Mouse (Mus musculus) midbrain, embryonic 11.5 days (tissue): ENCODE data around the gene Tpbgl. TPM values are rescaled to one million over a fixed set of nuclear protein-coding genes. Genes with fewer than 3 reads are reported as not detected.

ENCODE experiments used
- ATAC-seq: fragments of 200-750 bp; cut with Nextera tagmentation; 2 replicates; pipeline ENCODE4 v1.8.0; 2017; ENCODE audit warnings: moderate TSS enrichment, moderate library complexity; ENCODE audit not compliant: low FRiP score
- DNase-seq: peaks from one replicate; pipeline ENCODE4 v3.0.0; 2015; ENCODE audit warnings: low spot score; ENCODE audit errors: missing footprints
- H3K27ac ChIP-seq: fragments of 300-500 bp; sonication (generic); 2 replicates; pipeline ENCODE4 v1.5.1; 2014; ENCODE audit warnings: low read depth, low read length
- H3K27me3 ChIP-seq: fragments of 300-500 bp; sonication (generic); 2 replicates; pipeline ENCODE4 v1.6.1; 2014; ENCODE audit warnings: mild to moderate bottlenecking, low read length, moderate library complexity, mixed read lengths; ENCODE audit not compliant: control insufficient read depth, insufficient read depth
- H3K36me3 ChIP-seq: fragments of 300-500 bp; sonication (generic); 2 replicates; pipeline ENCODE4 v1.6.1; 2014; ENCODE audit warnings: mild to moderate bottlenecking, low read length, moderate library complexity, mixed read lengths; ENCODE audit not compliant: control insufficient read depth, insufficient read depth
- H3K4me1 ChIP-seq: fragments of 300-500 bp; sonication (generic); 2 replicates; pipeline ENCODE4 v1.6.1; 2014; ENCODE audit warnings: low read length; ENCODE audit not compliant: control insufficient read depth, insufficient read depth
- H3K4me2 ChIP-seq: fragments of 300-500 bp; sonication (generic); 2 replicates; pipeline ENCODE4 v1.6.1; 2014; ENCODE audit warnings: mild to moderate bottlenecking, moderate library complexity
- H3K4me3 ChIP-seq: fragments of 300-500 bp; sonication (generic); 2 replicates; pipeline ENCODE4 v1.5.1; 2014; ENCODE audit warnings: low read depth, low read length
- H3K9ac ChIP-seq: fragments of 300-500 bp; sonication (generic); 2 replicates; pipeline ENCODE4 v1.6.1; 2014; ENCODE audit warnings: low read length
- H3K9me3 ChIP-seq: fragments of 300-500 bp; sonication (generic); 2 replicates; pipeline ENCODE4 v1.6.1; 2016; ENCODE audit warnings: low read length; ENCODE audit not compliant: control insufficient read depth
- WGBS: fragments of 180-500 bp; shearing (Covaris S2); extraction: QIAGEN DNeasy Blood & Tissue Kit; methylation state at CpG from one replicate; pipeline ENCODE4 v1.1.7; 2014; 5-methylcytosine and 5-hydroxymethylcytosine counted together
- polyA plus RNA-seq: library from polyadenylated mRNA; unstranded; fragments of >200 nt; fragmentation: Nextera tagmentation; extraction: Ambion mirVana; gene quantifications from 2 replicates; pipeline ENCODE4 v1.2.1, GENCODE M21; 2014

Gene Tpbgl
- polyA plus RNA-seq, 1 experiment from 2014 or later: 0.34 TPM

DNA sequence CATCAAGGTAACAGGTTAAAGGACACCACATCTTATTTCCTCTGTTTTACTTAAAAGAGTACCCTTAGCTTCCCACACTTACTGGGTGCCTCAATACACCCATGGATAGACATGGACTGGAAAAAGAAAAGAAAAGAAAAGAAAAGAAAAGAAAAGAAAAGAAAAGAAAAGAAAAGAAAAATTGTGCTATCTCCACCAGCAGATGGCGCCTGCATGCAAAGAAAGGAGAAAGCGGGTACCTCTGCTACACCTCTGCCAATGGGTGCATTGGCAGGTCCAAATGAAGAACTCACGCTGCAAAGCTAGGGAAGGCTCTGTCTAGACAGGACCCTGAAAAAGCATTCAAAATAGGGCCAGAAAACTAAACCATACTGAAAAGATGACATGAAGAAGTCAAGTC, 8.0 kb downstream of the Tpbgl start:
- no peak for DNase-seq

DNA sequence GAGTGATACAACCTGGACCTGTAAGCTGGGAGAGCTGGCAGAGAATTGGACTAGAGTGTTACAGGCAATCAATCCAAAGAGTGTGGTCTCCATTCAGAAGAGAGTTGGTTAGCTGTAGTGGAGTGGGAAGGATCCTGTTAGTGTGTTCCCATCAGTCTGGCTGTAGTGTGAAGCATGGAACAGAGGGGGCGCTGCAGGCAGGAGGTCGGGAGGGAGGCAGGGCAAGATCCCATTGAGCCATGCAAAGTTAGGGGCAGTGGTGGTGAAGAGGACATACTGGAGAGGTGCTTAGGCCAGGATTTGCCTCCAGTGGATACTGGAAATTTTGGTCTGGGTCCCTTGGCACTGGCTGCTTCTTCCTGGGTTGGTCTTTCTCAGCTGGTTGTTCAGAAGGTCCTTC, 8.6 kb downstream of the Tpbgl start:
- DNase-seq (no peak), ATAC-seq (no peak)
- 80% methylated on average over 2 of the region's 2 CpGs for WGBS
- Histone ChIP-seq H3K9ac (no peak overlapping the region), H3K27me3 (no peaks in the 10 kb centered on the region), H3K36me3 (no peaks in the 10 kb centered on the region), H3K27ac (no peak overlapping the region), H3K4me1 (peaks cover 3% of the 10 kb centered on the region; the same call in 1 of the 2 replicates), H3K4me2 (no peak overlapping the region), H3K9me3 (no peaks in the 10 kb centered on the region), H3K4me3 (no peak overlapping the region)

More for the DNA sequence above, 8.0 kb downstream of the Tpbgl start:
- Histone ChIP-seq H3K9me3 (no peaks in the 10 kb centered on the region), H3K4me3 (no peak overlapping the region), H3K4me1 (peaks cover 3% of the 10 kb centered on the region; the same call in 1 of the 2 replicates), H3K36me3 (no peaks in the 10 kb centered on the region), H3K9ac (no peak overlapping the region), H3K4me2 (no peak overlapping the region), H3K27me3 (peaks cover 1% of the 10 kb centered on the region; the same call in 1 of the 2 replicates), H3K27ac (no peak overlapping the region)
- WGBS: 11% methylated on average over 3 of the region's 3 CpGs
- ATAC-seq: no peak

DNA sequence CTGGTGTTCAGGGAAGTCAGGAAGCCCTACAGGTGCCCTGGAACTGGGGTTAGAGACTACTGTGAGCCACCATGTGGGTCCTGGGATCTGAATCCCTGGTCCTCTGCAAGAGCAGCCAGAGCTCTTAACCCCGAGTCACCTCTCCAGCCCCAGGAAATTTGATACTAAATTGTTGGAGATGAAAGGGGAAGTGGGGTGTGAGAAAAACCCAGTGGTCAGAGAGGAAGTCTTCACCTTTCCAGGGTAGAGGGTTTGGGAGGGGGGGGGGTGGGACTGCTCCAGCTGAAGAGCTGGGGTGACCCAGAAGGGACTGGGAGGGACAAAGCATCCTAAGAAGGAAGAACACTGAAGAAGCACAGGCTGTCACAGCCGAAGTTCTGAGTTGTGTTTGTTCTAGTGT, 19.3 kb downstream of the Tpbgl start:
- DNase-seq (no peak), ATAC-seq (no peak)
- H3K27me3 ChIP-seq: no peaks in the 10 kb centered on the region
- H3K4me2 ChIP-seq: no peak overlapping the region
- no peaks in the 10 kb centered on the region for H3K9me3 ChIP-seq
- H3K9ac ChIP-seq: no peak overlapping the region
- 60% methylated on average over 2 of the region's 2 CpGs for WGBS
- H3K36me3 ChIP-seq: no peaks in the 10 kb centered on the region
- H3K4me3 ChIP-seq: no peak overlapping the region
- H3K27ac ChIP-seq: no peak overlapping the region
- H3K4me1 ChIP-seq: no peaks in the 10 kb centered on the region

GRCm38 (mm10) chr7:99606766-99607165, 20.1 kb downstream of the Tpbgl start:
- no peaks in the 10 kb centered on the region for H3K27me3 ChIP-seq
- WGBS: 88% methylated on average over 3 of the region's 3 CpGs
- ATAC-seq: no peak
- no peak overlapping the region for H3K4me2 ChIP-seq
- no peak overlapping the region for H3K27ac ChIP-seq
- no peaks in the 10 kb centered on the region for H3K9me3 ChIP-seq
- H3K9ac ChIP-seq: no peak overlapping the region
- no peak for DNase-seq
- no peaks in the 10 kb centered on the region for H3K4me1 ChIP-seq
- no peak overlapping the region for H3K4me3 ChIP-seq
- H3K36me3 ChIP-seq: no peaks in the 10 kb centered on the region

DNA sequence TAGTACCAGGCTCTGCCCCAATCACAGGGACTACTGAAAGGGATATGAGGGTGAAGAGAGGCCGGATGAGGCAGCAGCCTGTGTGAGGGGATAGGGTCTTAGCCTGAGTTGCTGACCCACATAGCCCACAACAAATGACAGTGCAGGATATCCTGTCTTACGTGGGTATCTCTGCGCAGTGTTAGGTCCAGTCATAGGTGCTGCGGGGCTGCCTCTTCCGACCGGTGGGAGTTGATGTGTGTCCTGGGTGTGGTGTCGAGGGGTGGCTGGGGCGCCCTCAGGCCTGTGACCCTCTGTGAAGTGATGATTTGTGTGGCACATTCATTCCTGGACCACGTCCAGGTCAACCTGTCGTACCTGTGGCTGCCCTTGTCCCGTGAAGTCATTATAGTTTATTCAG, 20.6 kb downstream of the Tpbgl start:
- Histone ChIP-seq H3K4me2 (no peak overlapping the region), H3K36me3 (no peaks in the 10 kb centered on the region), H3K27ac (no peak overlapping the region), H3K4me1 (no peaks in the 10 kb centered on the region), H3K4me3 (no peak overlapping the region), H3K27me3 (no peaks in the 10 kb centered on the region), H3K9ac (no peak overlapping the region), H3K9me3 (no peaks in the 10 kb centered on the region)
- WGBS: 91% methylated on average over 11 of the region's 11 CpGs
- no peak for DNase-seq
- ATAC-seq: no peak

GRCm38 (mm10) chr7:99605058-99605457, 21.8 kb downstream of the Tpbgl start:
- H3K27me3 ChIP-seq: no peaks in the 10 kb centered on the region
- no peak overlapping the region for H3K4me2 ChIP-seq
- H3K4me1 ChIP-seq: no peaks in the 10 kb centered on the region
- no peak overlapping the region for H3K4me3 ChIP-seq
- DNase-seq: no peak
- no peaks in the 10 kb centered on the region for H3K9me3 ChIP-seq
- ATAC-seq: no peak
- no peaks in the 10 kb centered on the region for H3K36me3 ChIP-seq
- H3K27ac ChIP-seq: no peak overlapping the region
- WGBS: 100% methylated on average over 2 of the region's 2 CpGs
- no peak overlapping the region for H3K9ac ChIP-seq

DNA sequence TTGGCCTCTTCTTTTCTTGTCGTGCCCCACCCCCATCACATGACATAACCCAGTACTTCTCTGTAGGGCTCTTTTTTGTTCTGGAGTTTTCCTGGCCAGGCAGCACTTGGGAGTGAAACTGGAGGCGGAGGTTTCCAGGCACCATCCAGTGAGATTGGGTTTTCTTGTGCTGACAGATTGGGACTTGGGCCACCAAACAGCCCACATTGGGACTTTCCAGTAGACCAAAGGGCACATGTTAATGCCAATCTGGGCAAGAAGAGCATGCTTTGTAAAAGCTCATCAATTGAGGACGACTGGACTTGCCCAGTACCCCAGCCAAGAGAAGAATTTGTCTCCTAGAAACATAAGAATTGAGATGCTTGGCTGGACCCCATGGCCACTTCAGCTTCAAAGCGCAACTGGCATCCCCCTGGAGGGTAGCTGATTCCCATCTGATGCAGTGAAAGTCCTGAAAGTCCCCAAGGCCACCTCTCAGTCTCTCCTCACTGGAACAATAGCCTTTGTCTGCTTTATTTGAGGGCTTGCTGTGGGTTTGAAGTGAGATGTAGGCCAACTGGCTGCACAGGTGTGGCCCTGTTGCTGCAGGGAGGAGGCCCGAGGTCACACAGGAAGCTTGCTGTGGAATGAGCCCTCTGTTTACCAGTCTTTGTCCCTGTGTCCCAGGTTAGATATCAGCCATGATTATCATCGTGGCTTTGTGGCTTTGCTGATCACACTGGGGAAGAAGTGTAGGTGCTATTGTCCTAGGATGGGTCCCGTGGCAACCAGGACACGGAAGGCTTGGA, 22.8 kb downstream of the Tpbgl start:
- DNase-seq (no peak), ATAC-seq (no peak)
- WGBS: 88% methylated on average over 8 of the region's 8 CpGs
- no peak overlapping the region for H3K4me2 ChIP-seq
- no peak overlapping the region for H3K27ac ChIP-seq
- H3K9me3 ChIP-seq: no peaks in the 10 kb centered on the region
- no peaks in the 10 kb centered on the region for H3K27me3 ChIP-seq
- H3K9ac ChIP-seq: no peak overlapping the region
- no peaks in the 10 kb centered on the region for H3K36me3 ChIP-seq
- H3K4me3 ChIP-seq: no peak overlapping the region
- H3K4me1 ChIP-seq: no peaks in the 10 kb centered on the region

DNA sequence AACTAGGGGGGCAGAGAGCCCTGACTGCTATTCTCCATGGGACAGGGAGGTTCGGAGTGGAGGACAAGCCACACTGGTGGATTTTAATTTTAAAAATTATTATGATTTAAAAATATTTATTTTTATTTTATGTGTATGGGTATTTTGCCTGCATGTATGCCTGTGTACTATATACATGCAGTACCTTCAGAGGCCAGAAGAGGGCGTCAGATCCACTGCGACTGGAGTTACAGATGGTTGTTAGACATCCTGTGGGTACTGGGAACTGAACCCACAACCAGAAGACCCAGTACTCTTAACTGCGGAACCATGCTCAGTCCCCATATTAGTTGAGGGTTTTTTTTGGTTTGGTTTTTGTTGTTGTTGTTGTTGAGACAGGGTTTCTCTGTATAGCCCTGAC, 28.2 kb downstream of the Tpbgl start:
- whole genome bisulfite sequencing: 74% methylated on average over 4 of the region's 4 CpGs
- Histone ChIP-seq H3K36me3 (0 out of 2 replicates have a peak, but pooled peaks cover 3% of the 10 kb centered on the region), H3K9ac (no peak overlapping the region), H3K27ac (no peak overlapping the region), H3K4me2 (no peak overlapping the region), H3K27me3 (no peaks in the 10 kb centered on the region), H3K4me3 (no peak overlapping the region), H3K9me3 (no peaks in the 10 kb centered on the region), H3K4me1 (no peaks in the 10 kb centered on the region)
- DNase-seq (no peak), ATAC-seq (no peak)

GRCm38 (mm10) chr7:99593868-99594803, 32.8 kb downstream of the Tpbgl start:
- H3K9ac ChIP-seq: no peak overlapping the region
- 87% methylated on average over 15 of the region's 15 CpGs for WGBS
- H3K27ac ChIP-seq: no peak overlapping the region
- H3K4me2 ChIP-seq: no peak overlapping the region
- DNase-seq (no peak), ATAC-seq (no peak)
- no peak overlapping the region for H3K4me3 ChIP-seq
- 0 out of 2 replicates have a peak, but pooled peaks cover 3% of the 10 kb centered on the region for H3K36me3 ChIP-seq
- H3K27me3 ChIP-seq: peaks cover 2% of the 10 kb centered on the region; the same call in 1 of the 2 replicates
- H3K9me3 ChIP-seq: no peaks in the 10 kb centered on the region
- H3K4me1 ChIP-seq: no peaks in the 10 kb centered on the region
